Mouse (Mus musculus) layer of hippocampus, postnatal 14 days (tissue): Measurements from ENCODE around the gene Scube3. TPM values are rescaled to one million over a fixed set of nuclear protein-coding genes. Genes with fewer than 3 reads are reported as not detected.
"Not testable (repeated sequence)": the region's sequence is repeated elsewhere in the genome, so short reads cannot be mapped to it uniquely, and the experiment has no call there.

Experiments used
- DNase-seq, 2 experiments: peaks; one replicate each; pipeline ENCODE4 v3.0.0; 2021 to 2022; ENCODE audit warnings: low spot score in 2 of 2, mixed read lengths in 1 of 2
- total RNA-seq, 2 experiments: library from RNA; stranded (reverse); gene quantifications; 2 replicates each; pipeline ENCODE4 v1.2.3; 2021

The Scube3 gene
- total RNA-seq, 2 experiments from 2014 or later = 1.7 to 2.4 TPM

- DNase-seq = no peak
Observed at GRCm38 (mm10) chr17:28216791-28217190, 74.8 kb downstream of the Scube3 start.

GRCm38 (mm10) chr17:28217721-28218649 lies 76.0 kb downstream of the Scube3 start:
- no peak for DNase-seq

DNA sequence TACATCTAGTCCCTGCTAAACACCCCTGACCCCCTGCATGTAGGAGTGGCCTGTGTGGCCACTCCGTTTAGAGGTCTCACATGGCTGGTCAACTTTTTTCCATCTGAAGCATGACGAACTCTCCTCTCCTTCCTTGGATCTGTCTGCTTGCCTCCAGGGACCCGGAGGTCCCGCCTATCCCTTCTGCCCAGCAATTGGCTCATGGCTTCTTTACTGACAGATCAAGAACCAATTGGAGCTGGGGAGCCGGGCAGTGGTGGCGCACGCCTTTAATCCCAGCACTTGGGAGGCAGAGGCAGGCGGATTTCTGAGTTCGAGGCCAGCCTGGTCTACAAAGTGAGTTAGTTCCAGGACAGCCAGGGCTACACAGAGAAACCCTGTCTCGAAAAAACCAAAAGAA lies 80.5 kb downstream of the Scube3 start:
- DNase-seq = not testable (repeated sequence)

- DNase-seq = peak; percentile 70 to 80
Observed at GRCm38 (mm10) chr17:28223561-28224391, 81.8 kb downstream of the Scube3 start.

Other genes with a start within 250 kb of the Scube3 start
- 10 to 100 TPM; 38.0 to 39.5 TPM for gene Anks1, start 232.8 kb upstream of the Scube3 start, total RNA-seq
- 10 to 100 TPM; 29.7 to 35.7 TPM for gene Taf11, start 232.3 kb upstream of the Scube3 start, total RNA-seq
- 1 to 10 TPM in 1 of 2 experiments, under 1 TPM in 1; 0.86 to 1.3 TPM for gene Tcp11, start 61.5 kb upstream of the Scube3 start, total RNA-seq
- gene Zfp523, start 35.0 kb downstream of the Scube3 start, total RNA-seq = 100 to 1,000 TPM in 1 of 2 experiments, 10 to 100 TPM in 1; 95.1 to 102 TPM
- 1 to 10 TPM; 3.7 to 3.9 TPM for gene Def6, start 65.6 kb downstream of the Scube3 start, total RNA-seq
- 10 to 100 TPM; 27.1 to 28.9 TPM for gene Ppard, start 90.6 kb downstream of the Scube3 start, total RNA-seq
- 10 to 100 TPM; 23.0 to 28.2 TPM for gene Fance, start 171.4 kb downstream of the Scube3 start, total RNA-seq
- gene Rpl10a, start 186.3 kb downstream of the Scube3 start, total RNA-seq = 100 to 1,000 TPM; 394 to 418 TPM
- 1 to 10 TPM; 5.1 to 5.7 TPM for gene Tead3, start 208.7 kb downstream of the Scube3 start, total RNA-seq
- gene Tulp1, start 223.1 kb downstream of the Scube3 start, total RNA-seq = not detected